Mouse (Mus musculus): ENCODE results near the gene Card10. TPM values are rescaled to one million over a fixed set of nuclear protein-coding genes. Genes with fewer than 3 reads are reported as not detected.

The Card10 gene
- total RNA-seq, 1 experiment from 2014 or later: not detected

- ATAC-seq (replicated peaks; ENCODE audit: low read depth, poor library complexity, severe bottlenecking): no peak
Observed at GRCm38 (mm10) chr15:78805351-78805750, 2.5 kb upstream of the Card10 start.

- ATAC-seq (replicated peaks; ENCODE audit: low read depth, poor library complexity, severe bottlenecking): 0 out of 2 replicates have a peak, but pooled peaks have one; percentile 29
Observed at GRCm38 (mm10) chr15:78804326-78804725, 1.5 kb upstream of the Card10 start.

DNA sequence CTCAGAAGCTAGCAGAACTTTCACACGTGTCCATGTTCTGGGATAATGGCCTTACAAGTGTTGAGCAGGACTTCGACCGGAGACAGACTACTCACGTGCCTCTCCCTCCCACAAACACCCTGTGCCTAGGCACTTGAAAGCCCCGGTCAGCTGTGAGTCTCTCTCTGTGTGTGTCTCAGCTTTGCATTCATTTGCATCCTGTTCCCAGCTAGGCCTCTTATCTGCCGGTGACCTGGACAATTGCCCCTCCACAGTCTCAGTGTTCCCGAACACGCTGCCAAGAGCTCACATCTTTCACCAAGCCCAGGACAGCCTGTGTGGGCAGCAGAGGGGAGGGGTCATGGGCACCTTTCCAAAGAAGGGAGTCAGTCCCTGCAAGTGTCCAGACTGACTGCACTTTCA lies 658 bp upstream of the Card10 start:
- no peak for ATAC-seq (replicated peaks; ENCODE audit: low read depth, poor library complexity, severe bottlenecking)

DNA sequence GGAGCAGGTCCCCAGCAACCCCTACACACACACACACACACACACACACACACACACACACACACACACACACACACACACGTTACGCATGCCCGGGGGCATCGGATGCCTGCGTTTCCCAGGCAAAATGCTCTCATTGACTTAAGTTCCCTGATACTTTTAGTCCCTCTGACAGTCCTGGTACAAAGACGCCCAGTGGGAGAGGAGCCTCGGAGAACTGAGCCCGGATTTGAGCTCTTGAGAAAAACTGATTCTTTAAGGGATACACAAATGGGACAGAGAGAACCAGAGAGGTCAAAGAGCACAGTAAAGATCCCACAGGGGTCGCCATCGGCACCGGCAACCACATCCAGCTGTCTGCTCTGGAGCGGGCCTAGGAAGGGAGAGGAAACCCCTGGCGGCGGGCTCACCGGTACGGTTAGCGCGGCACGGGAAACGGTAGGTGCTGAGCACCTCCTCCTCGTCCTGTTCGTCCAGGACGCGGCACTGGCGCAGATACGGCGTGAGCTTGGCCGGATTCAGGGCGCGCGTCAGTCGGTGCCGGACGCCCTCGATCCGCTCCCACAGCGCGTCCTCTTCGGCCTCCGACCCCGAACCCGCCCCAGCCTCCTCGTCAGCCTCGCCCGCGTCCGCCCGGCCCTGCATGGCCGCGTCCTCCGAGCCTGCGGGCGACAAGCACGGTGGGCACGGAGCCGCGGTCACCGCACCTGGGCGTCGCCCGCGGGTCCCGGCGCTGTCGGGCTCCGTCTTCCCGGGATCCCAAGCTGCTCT lies 686 bp downstream of the Card10 start:
- ATAC-seq (replicated peaks; ENCODE audit: low read depth, poor library complexity, severe bottlenecking): 0 out of 2 replicates have a peak, but pooled peaks have one; percentile 25

DNA sequence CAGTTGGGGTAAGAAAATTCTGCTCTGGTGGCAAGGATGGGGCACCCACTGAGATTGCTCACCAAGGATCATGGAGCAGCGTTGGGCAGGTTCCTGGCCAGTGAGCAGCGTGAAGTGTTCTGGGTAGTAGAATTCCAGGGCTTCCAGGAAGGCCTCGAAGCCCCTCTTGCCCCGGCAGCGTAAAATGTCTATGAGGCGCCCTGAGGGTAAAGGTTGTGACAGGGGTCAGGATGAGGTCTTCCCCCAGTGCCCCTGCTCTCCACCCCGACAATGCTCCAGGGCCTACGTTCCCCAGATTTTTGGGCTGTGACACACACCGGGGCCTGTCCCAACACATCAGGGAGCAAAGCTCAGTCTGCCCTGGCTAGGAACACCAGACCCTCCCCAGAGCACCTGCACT lies 1.3 kb downstream of the Card10 start:
- ATAC-seq (replicated peaks; ENCODE audit: low read depth, poor library complexity, severe bottlenecking): no peak

DNA sequence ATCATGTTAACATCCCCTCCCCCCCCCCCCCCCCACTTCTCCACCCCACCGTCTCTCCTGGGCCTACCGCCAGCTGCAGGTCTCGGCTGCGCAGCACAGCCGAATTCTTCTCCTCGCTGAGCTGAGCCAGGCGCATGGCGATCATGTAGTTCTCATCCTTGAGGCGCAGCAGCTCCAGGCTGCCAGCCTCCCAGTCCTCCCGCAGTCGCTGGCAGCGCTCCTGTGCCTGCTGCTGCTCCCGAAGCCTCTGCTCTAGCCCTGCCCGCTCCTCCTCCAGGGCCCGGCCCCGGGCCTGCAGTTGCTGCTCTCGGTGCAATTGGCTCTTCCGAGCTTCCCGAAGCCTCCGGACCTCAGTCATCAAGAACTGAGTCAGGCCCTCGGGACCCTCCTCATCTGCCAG lies 3.8 kb downstream of the Card10 start:
- no peak for ATAC-seq (replicated peaks; ENCODE audit: low read depth, poor library complexity, severe bottlenecking)

DNA sequence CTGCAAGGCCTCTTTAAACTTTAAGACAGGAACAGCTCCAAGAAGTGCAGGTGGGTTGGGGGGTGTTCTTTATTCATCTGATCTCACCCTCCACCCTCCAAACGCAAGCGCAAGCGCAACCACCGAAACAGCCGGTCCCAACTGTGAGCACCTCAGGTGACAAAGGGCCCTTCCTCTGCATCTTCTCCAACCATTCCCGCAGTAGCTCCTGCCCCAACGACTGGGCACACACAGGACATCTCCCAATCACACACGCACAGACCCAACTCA lies 5.8 kb downstream of the Card10 start:
- no peak for ATAC-seq (replicated peaks; ENCODE audit: low read depth, poor library complexity, severe bottlenecking)

DNA sequence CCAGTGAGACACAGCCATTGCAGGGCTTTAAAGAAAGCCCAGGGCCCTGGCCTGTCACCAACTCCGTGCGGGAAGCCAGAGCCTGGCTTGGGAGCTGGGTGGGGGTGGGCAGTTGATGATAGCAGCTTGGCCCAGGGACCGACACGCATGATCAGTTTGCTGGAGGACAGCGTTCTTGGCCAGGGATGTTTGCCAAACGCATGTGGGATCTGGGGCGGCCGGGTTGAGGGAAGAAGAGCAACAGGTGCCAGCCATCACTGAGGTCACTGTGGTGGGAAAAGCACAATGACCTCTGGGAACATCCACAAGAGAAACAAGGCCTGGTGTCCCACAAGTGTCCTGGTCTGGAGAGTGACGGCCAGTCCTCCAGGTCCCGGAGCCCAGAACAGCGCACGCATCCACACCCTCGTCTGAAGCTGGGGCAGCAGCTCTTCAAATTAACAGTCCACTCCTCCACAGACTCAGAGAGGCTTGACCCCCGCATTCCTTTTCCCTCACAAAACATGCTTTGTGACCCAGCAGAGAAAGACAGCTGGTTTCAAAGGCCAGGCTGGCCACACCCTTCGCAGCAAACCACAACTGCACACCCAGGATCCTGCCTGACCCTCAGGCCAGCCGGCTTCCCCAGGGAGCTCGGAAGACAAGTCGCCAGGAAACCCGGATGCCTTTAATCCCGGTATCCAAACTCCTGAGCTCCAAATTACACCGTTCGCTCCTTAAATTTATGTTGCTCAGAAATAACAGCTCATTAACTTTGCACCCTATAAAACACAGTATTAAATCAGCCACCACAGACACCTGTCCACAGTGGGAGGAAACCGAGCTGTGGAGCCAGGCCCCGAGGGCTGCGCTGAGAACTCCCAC lies 6.4 kb downstream of the Card10 start:
- no peak for ATAC-seq (replicated peaks; ENCODE audit: low read depth, poor library complexity, severe bottlenecking)

GRCm38 (mm10) chr15:78790990-78791389 lies 11.9 kb downstream of the Card10 start:
- ATAC-seq (replicated peaks; ENCODE audit: low read depth, poor library complexity, severe bottlenecking): no peak

DNA sequence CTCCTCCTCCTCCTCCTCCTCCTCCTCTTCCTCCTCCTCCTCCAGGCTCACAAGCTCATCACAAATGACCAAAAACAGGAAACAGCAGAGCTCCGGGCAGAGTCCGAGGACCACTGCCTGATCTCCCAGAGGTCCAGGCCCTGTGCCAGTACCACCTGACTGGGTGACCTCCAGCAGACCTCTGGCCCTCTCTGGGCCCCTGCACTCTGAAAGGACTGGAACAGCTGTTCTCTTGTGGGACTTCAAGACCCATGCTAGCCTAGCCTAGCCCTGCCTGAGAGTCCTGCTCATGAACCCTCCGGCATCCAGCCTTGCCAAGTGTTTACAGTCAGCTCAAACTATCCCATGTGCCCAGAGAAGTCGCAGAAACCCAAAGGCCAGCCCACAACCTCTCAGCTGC lies 12.4 kb downstream of the Card10 start:
- no peak for ATAC-seq (replicated peaks; ENCODE audit: low read depth, poor library complexity, severe bottlenecking)

- no peak for ATAC-seq (replicated peaks; ENCODE audit: low read depth, poor library complexity, severe bottlenecking)
Observed at GRCm38 (mm10) chr15:78789721-78790323, 13.0 kb downstream of the Card10 start.

DNA sequence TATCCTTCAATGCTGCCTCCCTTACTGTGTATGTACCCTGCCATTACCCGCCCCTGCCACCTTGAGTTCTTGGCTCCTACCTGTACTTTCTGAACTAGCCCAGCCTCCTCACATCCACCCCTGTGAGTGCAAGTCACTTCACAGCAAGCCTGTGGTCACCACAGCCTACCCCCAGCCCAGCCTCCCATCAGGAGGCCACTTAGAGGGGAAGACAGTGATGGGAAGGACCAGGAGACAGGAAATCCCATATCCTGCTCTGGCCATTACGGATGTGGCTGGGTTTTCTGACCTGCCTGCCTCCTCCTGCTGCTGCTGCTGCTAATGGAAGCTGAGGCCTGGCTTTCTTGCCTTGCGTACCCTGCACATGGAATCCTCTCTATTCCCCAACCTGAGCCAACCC lies 14.8 kb downstream of the Card10 start:
- no peak for ATAC-seq (replicated peaks; ENCODE audit: low read depth, poor library complexity, severe bottlenecking)

GRCm38 (mm10) chr15:78787287-78787856 lies 15.5 kb downstream of the Card10 start:
- ATAC-seq (replicated peaks; ENCODE audit: low read depth, poor library complexity, severe bottlenecking): no peak

DNA sequence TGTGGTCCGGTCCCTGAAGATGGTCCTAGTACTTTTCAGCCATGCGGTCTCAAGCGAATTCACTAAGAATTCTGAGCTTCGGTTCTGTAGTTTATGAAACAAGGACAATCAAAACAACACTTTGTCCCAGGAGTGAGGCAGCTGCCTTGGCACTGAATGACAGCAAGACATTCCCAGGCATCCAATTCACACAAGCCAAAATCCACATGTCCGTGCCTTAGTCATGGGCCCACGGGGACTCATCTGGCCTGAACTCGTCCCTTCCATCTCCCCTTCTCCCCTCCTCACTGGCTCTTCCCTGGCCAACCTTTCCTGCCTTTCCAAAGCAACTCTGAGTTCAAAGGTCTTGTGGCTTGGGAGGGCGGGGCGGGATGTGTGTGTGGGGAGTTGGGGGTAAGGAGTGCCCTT lies 16.4 kb downstream of the Card10 start:
- no peak for ATAC-seq (replicated peaks; ENCODE audit: low read depth, poor library complexity, severe bottlenecking)

DNA sequence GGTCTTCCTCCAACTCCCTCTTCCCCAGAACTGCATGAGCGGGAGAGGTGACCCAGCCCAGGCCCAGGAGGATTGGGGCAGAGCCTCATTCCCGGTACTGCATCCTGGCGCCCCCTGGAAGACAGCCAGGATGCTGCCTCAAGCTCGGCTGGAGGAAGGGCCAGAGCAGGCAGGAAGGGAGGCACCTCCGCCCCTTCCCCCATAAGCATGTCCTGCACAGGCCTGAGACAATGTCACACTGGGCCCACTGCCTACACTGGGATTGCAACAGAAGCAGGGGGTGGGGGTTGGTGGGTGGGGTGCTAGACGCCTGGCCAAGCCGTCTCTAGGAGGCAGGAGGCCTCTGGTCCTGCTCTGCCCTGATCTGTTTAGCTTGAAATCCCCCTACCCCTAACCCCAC lies 16.9 kb downstream of the Card10 start:
- no peak for ATAC-seq (replicated peaks; ENCODE audit: low read depth, poor library complexity, severe bottlenecking)

DNA sequence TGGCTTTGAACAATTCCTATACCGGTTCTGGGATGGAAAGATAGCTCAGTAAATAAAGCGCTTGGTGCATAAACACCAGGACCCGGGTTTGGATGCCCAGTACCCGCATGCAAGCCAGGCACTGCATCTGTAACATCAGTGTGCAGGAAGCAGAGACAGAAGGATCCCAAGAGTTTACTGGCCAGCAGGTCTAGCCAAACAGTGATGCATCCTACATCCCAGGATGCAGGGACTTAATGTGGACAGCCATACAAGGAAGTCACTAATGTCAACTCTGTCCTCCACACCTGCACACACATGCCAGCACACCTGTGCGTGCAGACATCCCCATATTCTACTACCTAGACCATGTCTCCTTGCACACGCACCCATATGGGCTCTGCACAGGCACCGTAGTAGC lies 17.6 kb downstream of the Card10 start:
- ATAC-seq (replicated peaks; ENCODE audit: low read depth, poor library complexity, severe bottlenecking): no peak

DNA sequence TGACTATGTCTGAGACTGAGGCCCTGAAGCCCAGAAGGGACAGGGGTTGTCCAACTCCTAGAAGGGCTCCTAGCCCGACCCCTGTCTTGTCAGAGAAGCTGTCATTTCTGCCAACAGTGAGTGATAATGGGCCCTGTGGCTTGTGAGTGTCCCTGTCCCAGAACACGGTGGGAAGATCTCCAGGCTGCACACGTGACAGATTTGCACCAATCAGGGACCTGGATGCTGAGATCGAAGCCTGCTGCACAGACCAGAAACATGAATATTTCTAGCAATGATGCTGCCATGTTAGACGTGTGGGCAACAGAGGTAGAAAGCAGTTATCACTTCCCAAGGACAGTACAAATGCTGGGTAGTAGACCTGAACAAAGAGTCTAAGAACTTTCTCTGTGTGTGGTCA lies 18.3 kb downstream of the Card10 start:
- ATAC-seq (replicated peaks; ENCODE audit: low read depth, poor library complexity, severe bottlenecking): no peak

DNA sequence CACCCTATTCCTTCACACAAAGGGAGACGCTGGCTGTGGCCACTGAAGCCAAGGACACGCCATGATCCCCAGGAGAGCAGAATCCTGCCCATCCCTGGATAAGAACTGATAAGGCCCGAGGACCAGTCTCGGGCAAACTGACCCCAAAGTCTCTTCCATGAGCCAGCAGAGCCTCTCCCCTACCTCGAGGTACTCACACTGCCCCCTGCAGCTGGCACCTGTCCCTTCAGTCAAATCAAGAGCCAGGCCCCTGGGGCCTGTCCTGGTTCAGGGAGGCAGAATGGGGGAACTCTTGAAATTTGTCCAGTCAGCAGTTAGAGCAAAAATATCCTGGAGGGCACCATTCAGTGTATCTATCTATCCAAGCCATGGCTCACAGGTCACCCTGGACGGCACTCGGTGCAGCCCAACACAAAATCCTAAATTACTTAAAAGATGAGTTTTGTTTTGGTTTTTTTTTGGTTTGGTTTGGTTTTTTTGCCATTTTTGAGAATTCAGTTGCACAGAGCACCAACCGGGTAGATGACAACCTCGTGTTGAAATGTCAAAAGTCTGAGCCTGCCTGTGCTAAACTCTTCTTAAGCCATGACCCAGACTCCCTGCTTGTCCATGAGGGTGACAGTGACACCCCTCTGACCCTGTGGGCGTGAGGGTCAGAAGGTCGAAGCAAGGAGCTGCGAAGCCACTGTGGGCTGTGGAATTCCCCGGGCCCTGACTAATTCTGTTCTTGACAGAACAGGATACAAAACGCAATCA lies 20.3 kb downstream of the Card10 start:
- ATAC-seq (replicated peaks; ENCODE audit: low read depth, poor library complexity, severe bottlenecking): no peak

DNA sequence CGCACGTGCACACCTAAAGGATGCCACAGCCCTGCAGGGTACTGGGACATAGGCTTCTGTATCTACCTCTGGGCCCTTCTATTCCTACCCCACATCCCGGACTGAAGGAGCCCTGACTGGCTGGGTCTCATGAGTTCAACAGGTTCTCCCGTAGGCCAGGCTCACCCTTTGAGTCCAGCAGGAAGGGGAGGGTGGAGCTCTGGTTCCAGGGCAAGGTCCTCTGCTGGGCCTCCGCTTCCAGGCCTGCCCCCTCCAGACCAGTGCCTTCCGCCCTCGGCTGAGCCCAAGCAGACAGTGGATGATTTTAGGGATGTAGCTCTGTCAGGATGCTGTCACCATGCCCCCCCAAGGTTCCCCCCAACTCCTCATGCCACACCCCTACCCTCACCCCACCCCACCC lies 21.9 kb downstream of the Card10 start:
- no peak for ATAC-seq (replicated peaks; ENCODE audit: low read depth, poor library complexity, severe bottlenecking)

GRCm38 (mm10) chr15:78780359-78780758 lies 22.5 kb downstream of the Card10 start:
- no peak for ATAC-seq (replicated peaks; ENCODE audit: low read depth, poor library complexity, severe bottlenecking)

All from common myeloid progenitor, adult 5-6 weeks (primary cell).